Mouse (Mus musculus) liver, embryonic 14.5 days (tissue): ENCODE results near the gene Scrn1.

Experiments used
- CTCF ChIP-seq: IDR thresholded peaks from 2 replicates; pipeline ENCODE4 v1.5.1; 2016; ENCODE audit warnings: antibody characterized with exemption, low read depth, control low read depth
- EP300 ChIP-seq: IDR thresholded peaks from 2 replicates; pipeline ENCODE4 v1.6.1; 2016; ENCODE audit warnings: antibody characterized with exemption, low read depth

GRCm38 (mm10) chr6:54475926-54476667 is 90.2 kb downstream of the Scrn1 start:
- TF ChIP-seq CTCF (no peak), EP300 (no peak)
